In the genomic region with DNA sequence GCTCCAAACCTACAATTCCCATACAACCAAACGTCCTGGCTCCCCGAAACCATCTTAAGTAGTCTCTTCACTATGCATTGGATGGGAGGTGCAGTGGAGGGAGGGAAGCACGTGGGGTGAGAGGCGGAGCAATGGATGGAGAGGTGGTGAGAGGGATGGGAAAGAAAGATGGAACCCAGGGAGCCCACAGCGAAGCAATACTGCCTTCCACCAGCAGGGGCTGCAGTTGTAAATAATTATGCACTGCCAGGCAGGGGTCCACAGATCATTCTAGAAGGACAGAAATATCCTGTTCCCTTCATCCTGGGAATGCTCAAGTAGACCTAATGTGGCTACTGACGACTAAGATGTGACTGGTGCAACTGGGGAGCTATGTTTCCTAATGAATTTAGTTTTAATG, we compare ENCODE assay signal across 13 mouse cellular contexts. TPM values are rescaled to one million over a fixed set of nuclear protein-coding genes. Genes with fewer than 3 reads are reported as not detected.
DNase-seq lines count a peak whose midpoint lies in the region; ATAC-seq and TF ChIP-seq lines count a peak whose summit lies in the region.
"Had no signal": no experiment of that assay in that cellular context is flagged by ENCODE, and none has a peak within 500 bp of the region (broad histone marks: within the 10 kb centered on the region; RNA-seq: fewer than 3 reads in every experiment).

No protein-coding gene starts in this region.

- peak; percentile 72 for TF ChIP-seq CTCF in heart, adult 2 months (IDR thresholded peaks at IDR 0.05)
- TF ChIP-seq CTCF in lung, embryonic 14.5 days (IDR thresholded peaks at IDR 0.05; ENCODE audit: low read depth): peak; percentile 76
- peak; percentile 60 for TF ChIP-seq CTCF in ES-Bruce4 (IDR thresholded peaks at IDR 0.05; ENCODE audit: low read depth, low read length)
- peak; percentile 70 for TF ChIP-seq CTCF in liver, embryonic 14.5 days (IDR thresholded peaks at IDR 0.05; ENCODE audit: low read depth)

- WGBS in heart, adult 2 months: 77% methylated on average over 6 of the region's 6 CpGs
- 70% methylated on average over 6 of the region's 6 CpGs for WGBS in lung, embryonic 14.5 days
- 63% methylated on average over 6 of the region's 6 CpGs for WGBS in liver, embryonic 14.5 days (ENCODE audit: insufficient replicate concordance)

- no peak for ATAC-seq in lung, embryonic 14.5 days (ENCODE audit: insufficient read depth)
- ATAC-seq in liver, embryonic 14.5 days (ENCODE audit: insufficient read depth): no peak
- no peak for ATAC-seq in erythroblast, adult 5-6 weeks (replicated peaks; ENCODE audit: low FRiP score, poor library complexity, severe bottlenecking)
- ATAC-seq: Patski had no signal

- no peak overlapping the region for H3K9ac ChIP-seq in heart, adult 2 months (ENCODE audit: low read depth, low read length)
- H3K9ac ChIP-seq in lung, embryonic 14.5 days: no peak overlapping the region
- H3K9ac ChIP-seq in ES-Bruce4 (ENCODE audit: low read depth, poor library complexity, severe bottlenecking): no peak overlapping the region
- H3K9ac ChIP-seq in liver, embryonic 14.5 days (replicated peaks): no peak overlapping the region
- H3K9ac ChIP-seq: embryonic facial prominence, embryonic 13.5 days had no signal

- intact Hi-C loops in heart, adult 2 months (cut with DNase I): loop anchor here (5.0 kb wide), 1 partner anchor 212 kb away; no protein-coding TSS in a partner anchor

- H3K27ac ChIP-seq in heart, adult 2 months: no peak overlapping the region
- no peak overlapping the region for H3K27ac ChIP-seq in lung, embryonic 14.5 days (ENCODE audit: low read depth)
- no peak overlapping the region for H3K27ac ChIP-seq in ES-Bruce4 (ENCODE audit: insufficient read depth, low read length)
- no peak overlapping the region for H3K27ac ChIP-seq in liver, embryonic 14.5 days
- H3K27ac ChIP-seq: embryonic facial prominence, embryonic 13.5 days; hindbrain, embryonic 10.5 days had no signal

- no peaks in the 10 kb centered on the region for H3K27me3 ChIP-seq in heart, adult 2 months (ENCODE audit: control insufficient read depth, insufficient read depth, low read length)
- H3K27me3 ChIP-seq in lung, embryonic 14.5 days (ENCODE audit: insufficient read depth, low read length): no peaks in the 10 kb centered on the region
- no peaks in the 10 kb centered on the region for H3K27me3 ChIP-seq in ES-Bruce4 (ENCODE audit: control insufficient read depth, insufficient read depth, low read length, poor library complexity, severe bottlenecking)
- H3K27me3 ChIP-seq in liver, embryonic 14.5 days (ENCODE audit: control insufficient read depth, insufficient read depth, low read length): no peaks in the 10 kb centered on the region
- H3K27me3 ChIP-seq: embryonic facial prominence, embryonic 13.5 days; Patski had no signal

- no peaks in the 10 kb centered on the region for H3K9me3 ChIP-seq in lung, embryonic 14.5 days (ENCODE audit: low read depth, low read length)
- no peaks in the 10 kb centered on the region for H3K9me3 ChIP-seq in ES-Bruce4 (replicated peaks; ENCODE audit: control insufficient read depth, insufficient read depth, low read length, poor library complexity, severe bottlenecking)
- H3K9me3 ChIP-seq in liver, embryonic 14.5 days (ENCODE audit: control insufficient read depth, low read length): no peaks in the 10 kb centered on the region
- H3K9me3 ChIP-seq: embryonic facial prominence, embryonic 13.5 days; hindbrain, embryonic 10.5 days had no signal

- H3K4me2 ChIP-seq in lung, embryonic 14.5 days: no peak overlapping the region
- H3K4me2 ChIP-seq in liver, embryonic 14.5 days (ENCODE audit: low read depth): no peak overlapping the region
- H3K4me2 ChIP-seq: embryonic facial prominence, embryonic 13.5 days had no signal

- TF ChIP-seq EP300 in heart, adult 2 months (IDR thresholded peaks at IDR 0.05; ENCODE audit: insufficient read depth, low read depth, low read length): no peak
- TF ChIP-seq EP300 in ES-Bruce4 (IDR thresholded peaks at IDR 0.05; ENCODE audit: insufficient read depth, low read depth, low read length): no peak
- TF ChIP-seq EP300 in liver, embryonic 14.5 days (IDR thresholded peaks at IDR 0.05; ENCODE audit: low read depth): no peak

- H3K4me3 ChIP-seq in heart, adult 2 months: no peak overlapping the region
- no peak overlapping the region for H3K4me3 ChIP-seq in lung, embryonic 14.5 days (ENCODE audit: low read depth, low read length)
- no peak overlapping the region for H3K4me3 ChIP-seq in ES-Bruce4 (ENCODE audit: low read depth, low read length)
- no peak overlapping the region for H3K4me3 ChIP-seq in liver, embryonic 14.5 days (ENCODE audit: insufficient read depth in 1 of 2, low read depth in 2 of 2, low read length in 2 of 2)
- H3K4me3 ChIP-seq: embryonic facial prominence, embryonic 13.5 days; hindbrain, embryonic 10.5 days; myocyte had no signal

- no peaks in the 10 kb centered on the region for H3K36me3 ChIP-seq in heart, adult 2 months (ENCODE audit: control insufficient read depth, insufficient read depth, low read length)
- H3K36me3 ChIP-seq in lung, embryonic 14.5 days (ENCODE audit: insufficient read depth): peaks cover 30% of the 10 kb centered on the region
- no peaks in the 10 kb centered on the region for H3K36me3 ChIP-seq in ES-Bruce4 (ENCODE audit: control insufficient read depth, insufficient read depth, low read length, poor library complexity, severe bottlenecking)
- no peaks in the 10 kb centered on the region for H3K36me3 ChIP-seq in liver, embryonic 14.5 days (replicated peaks; ENCODE audit: control insufficient read depth, insufficient read depth, low read depth)

- no peak for DNase-seq in heart, adult 2 months
- no peak for DNase-seq in heart, adult 11 months
- peak; percentile 61 for DNase-seq in lung, embryonic 14.5 days
- DNase-seq in lung, postnatal 36 days: no peak
- DNase-seq in liver, embryonic 14.5 days (ENCODE audit: low read depth in 3 of 3, low spot score in 3 of 3): no peak
- no peak for DNase-seq in c-Kit-positive CD71-positive TER-119-positive erythroid progenitor cells, embryonic 14.5 days (ENCODE audit: low spot score)
- DNase-seq: gastrocnemius, postnatal 36 days had no signal

- H3K79me2 ChIP-seq in heart, adult 2 months (replicated peaks; ENCODE audit: control insufficient read depth, insufficient read depth, low read length): no peaks in the 10 kb centered on the region

- H3K4me1 ChIP-seq in heart, adult 2 months (ENCODE audit: control insufficient read depth, insufficient read depth, low read length): no peaks in the 10 kb centered on the region
- no peaks in the 10 kb centered on the region for H3K4me1 ChIP-seq in lung, embryonic 14.5 days (ENCODE audit: insufficient read depth)
- H3K4me1 ChIP-seq in ES-Bruce4 (ENCODE audit: control insufficient read depth, insufficient read depth, low read length): peaks cover 2% of the 10 kb centered on the region
- no peaks in the 10 kb centered on the region for H3K4me1 ChIP-seq in liver, embryonic 14.5 days (replicated peaks; ENCODE audit: control insufficient read depth in 2 of 2, insufficient read depth in 2 of 2, low read length in 1 of 2)

- no peak for TF ChIP-seq POLR2A in heart, adult 2 months (IDR thresholded peaks at IDR 0.05; ENCODE audit: insufficient read depth, low read depth, low read length)
- no peak for TF ChIP-seq POLR2A in ES-Bruce4 (IDR thresholded peaks at IDR 0.05; ENCODE audit: insufficient read depth, low read length)

RNA-seq across cellular contexts. Expression of gene Slc29a3, which starts 22.9 kb away (rescaled TPM):
- total RNA-seq in heart, adult 2 months (2021): 1 to 10 TPM; 4.1 to 5.6 TPM
- polyA plus RNA-seq in heart, adult 2 months (2012; rRNA removed): 3.9 and 4.9 TPM in 2 replicates
- 7.4 and 9.0 TPM in 2 replicates for polyA plus RNA-seq in lung, embryonic 14.5 days (2014; fragmentation: Nextera tagmentation; extraction: Ambion mirVana)
- polyA plus RNA-seq in ES-Bruce4 (2011; ENCODE audit: insufficient read depth, insufficient read length, low read depth, missing spikeins): 8.2 and 8.7 TPM in 2 replicates
- 1.7 and 1.9 TPM in 2 replicates for polyA plus RNA-seq in liver, embryonic 14.5 days (2012; rRNA removed)
- polyA plus RNA-seq in liver, embryonic 14.5 days (2014; fragmentation: Nextera tagmentation; extraction: Ambion mirVana): 2.1 and 3.3 TPM in 2 replicates
- total RNA-seq in erythroblast, adult 5-6 weeks (2015; ENCODE audit: low replicate concordance): 7.3 TPM in 2 replicates
- total RNA-seq in erythroblast, adult 5-6 weeks (2017; ENCODE audit: low replicate concordance): 1.5 and 4.1 TPM in 2 replicates

RNA-seq across cellular contexts. Expression of gene Unc5b, which starts 55.9 kb away (rescaled TPM):
- 10 to 100 TPM; 11.0 to 12.6 TPM for total RNA-seq in heart, adult 2 months (2021)
- 12.2 and 15.0 TPM in 2 replicates for polyA plus RNA-seq in heart, adult 2 months (2012; rRNA removed)
- polyA plus RNA-seq in lung, embryonic 14.5 days (2014; fragmentation: Nextera tagmentation; extraction: Ambion mirVana): 6.6 TPM in 2 replicates
- 36.7 and 43.2 TPM in 2 replicates for polyA plus RNA-seq in ES-Bruce4 (2011; ENCODE audit: insufficient read depth, insufficient read length, low read depth, missing spikeins)
- 0.44 and 0.52 TPM in 2 replicates for polyA plus RNA-seq in liver, embryonic 14.5 days (2012; rRNA removed)
- polyA plus RNA-seq in liver, embryonic 14.5 days (2014; fragmentation: Nextera tagmentation; extraction: Ambion mirVana): 0.16 and 0.18 TPM in 2 replicates
- total RNA-seq in erythroblast, adult 5-6 weeks (2015; ENCODE audit: low replicate concordance): not detected in 2 replicates
- not detected in 2 replicates for total RNA-seq in erythroblast, adult 5-6 weeks (2017; ENCODE audit: low replicate concordance)
